8 mouse cellular contexts compared by ENCODE assay signal in the genomic region with DNA sequence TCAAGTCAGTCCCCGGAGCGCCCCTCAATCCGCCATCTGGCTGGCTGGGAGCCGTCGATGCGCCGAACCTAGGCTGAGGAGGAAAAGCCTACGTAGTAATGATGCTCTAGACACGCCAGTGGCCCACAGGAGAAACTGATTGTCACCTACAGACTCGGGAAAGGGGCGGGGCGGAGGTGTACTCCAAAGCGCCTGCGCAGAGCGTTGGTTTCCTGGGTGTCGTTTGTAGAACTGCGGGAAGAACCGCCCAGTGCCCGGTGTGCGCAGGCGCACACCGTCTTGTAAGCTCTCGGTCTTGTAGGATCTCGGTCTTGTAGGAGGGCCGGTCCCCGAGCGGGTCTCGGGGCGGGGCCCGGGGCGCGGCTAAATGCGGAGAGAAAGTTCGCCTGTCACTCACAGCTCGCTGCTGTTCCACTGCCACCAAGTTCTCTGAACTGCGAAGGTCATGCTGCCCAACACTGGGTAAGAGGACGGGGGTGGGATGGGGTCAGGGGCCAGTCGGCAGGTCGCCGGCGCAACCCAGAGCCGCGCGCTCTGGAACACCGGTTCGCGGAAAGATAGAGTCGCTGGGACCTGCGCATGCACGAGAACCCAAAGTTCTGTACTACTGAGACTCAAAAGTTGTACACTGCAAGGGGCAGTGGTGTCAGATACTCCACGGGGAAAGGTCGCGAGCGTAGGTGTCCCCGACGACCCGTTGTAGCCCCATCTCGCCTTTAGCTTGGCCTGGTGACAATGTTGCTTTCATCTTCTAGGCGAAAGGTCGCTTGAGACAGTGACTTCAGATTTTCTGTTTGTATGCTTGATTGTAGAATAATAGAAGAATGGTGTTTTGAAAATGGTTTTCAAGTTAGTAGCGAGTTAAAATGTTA. TPM values are rescaled to one million over a fixed set of nuclear protein-coding genes. Genes with fewer than 3 reads are reported as not detected.
A peak's percentile ranks its signal among the peaks of the same experiment; 100 is the strongest.
DNase-seq lines count a peak whose midpoint lies in the region; ATAC-seq and TF ChIP-seq lines count a peak whose summit lies in the region.

A gene (plus strand): TSS at position 250 of the 872 bp plus-strand sequence.

- H3K9me3 ChIP-seq in hindbrain, embryonic 13.5 days: no peaks in the 10 kb centered on the region

- H3K36me3 ChIP-seq in hindbrain, embryonic 13.5 days: no peaks in the 10 kb centered on the region

- no peaks in the 10 kb centered on the region for H3K27me3 ChIP-seq in Patski
- H3K27me3 ChIP-seq in hindbrain, embryonic 13.5 days: no peaks in the 10 kb centered on the region

- WGBS in hindbrain, embryonic 13.5 days: under 1% methylated on average over 61 of the region's 61 CpGs

- peak; percentile 81 for DNase-seq in Patski (ENCODE audit: low read depth, low spot score)
- peak; percentile 99 for DNase-seq in cerebellum, postnatal 14 days
- DNase-seq in frontal cortex, postnatal 14 days (ENCODE audit: low spot score in 2 of 2): peak; percentile 97 to 98
- peak; percentile 91 to 93 for DNase-seq in layer of hippocampus, postnatal 25 days (ENCODE audit: extremely low spot score in 1 of 2, low spot score in 1 of 2)
- DNase-seq in lung, postnatal 25 days (ENCODE audit: low spot score): peak; percentile 98
- peak; percentile 100 for DNase-seq in retina, embryonic 14.5 days (ENCODE audit: low spot score)
- peak; percentile 100 for DNase-seq in thymus, postnatal 4 days

- H3K4me3 ChIP-seq in hindbrain, embryonic 13.5 days: peak within 1 kb of the TSS; percentile 71

- peak within 1 kb of the TSS; percentile 82 for H3K9ac ChIP-seq in hindbrain, embryonic 13.5 days

- in situ Hi-C loops in Patski (cut with MboI; ENCODE audit: low pct_unique_long_range_greater_than_20kb): no loop called here

- no peak for TF ChIP-seq CTCF in Patski (IDR thresholded peaks at IDR 0.05)

- POLR2A ChIA-PET in Patski (lab: Charles Lee): no interaction called here

- peak within 1 kb of the TSS; percentile 73 for H3K4me2 ChIP-seq in hindbrain, embryonic 13.5 days

- CTCF ChIA-PET in Patski (lab: Charles Lee): interaction anchor here (0.7 to 1.7 kb wide), 3 partner anchors 33 to 200 kb away, joined by 3 to 4 read pairs (median 3); no protein-coding TSS in a partner anchor

- peaks cover 22% of the 10 kb centered on the region for H3K4me1 ChIP-seq in hindbrain, embryonic 13.5 days (replicated peaks)

- peak; percentile 87 for ATAC-seq in Patski
- ATAC-seq in hindbrain, embryonic 13.5 days (ENCODE audit: low FRiP score): peak; percentile 96

- peak within 1 kb of the TSS; percentile 95 for H3K27ac ChIP-seq in hindbrain, embryonic 13.5 days

RNA-seq across cellular contexts. Expression of the gene that starts here (rescaled TPM):
- 25.8 TPM for polyA plus RNA-seq in Patski (2021)
- polyA plus RNA-seq in hindbrain, embryonic 13.5 days (2015; fragmentation: Nextera tagmentation; extraction: Ambion mirVana): 41.4 and 46.8 TPM in 2 replicates
- total RNA-seq in layer of hippocampus, postnatal 25 days (2021): 10 to 100 TPM; 28.0 to 28.1 TPM

Comparison
In these comparisons a context has a peak if more than half of its experiments do, and no peak if none do; other contexts are left out.
1. Peak in every context shown above with its lines: DNase-seq, ATAC-seq, H3K4me3 ChIP-seq and H3K27ac ChIP-seq.